In the genomic region with DNA sequence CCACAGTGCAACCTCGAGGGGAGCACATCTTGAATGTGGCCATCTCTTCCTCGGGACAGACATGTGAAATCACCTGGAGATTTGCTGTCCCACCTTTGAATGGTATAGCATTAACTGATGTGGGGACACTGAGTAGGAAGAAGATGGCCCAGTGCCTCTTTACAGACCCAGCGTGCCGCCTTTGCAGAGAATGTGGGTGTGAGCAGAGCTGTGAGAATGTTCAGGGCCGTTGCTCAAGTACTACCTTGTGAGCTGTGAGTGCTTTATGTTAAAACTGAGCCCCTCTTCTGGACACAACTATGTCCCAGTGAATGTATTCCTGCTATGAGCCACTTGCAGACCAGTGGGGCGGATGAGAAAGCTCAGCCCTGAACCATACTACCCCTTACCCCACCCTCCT, we compare ENCODE assay signal across 10 mouse cellular contexts. TPM values are rescaled to one million over a fixed set of nuclear protein-coding genes. Genes with fewer than 3 reads are reported as not detected.
DNase-seq lines count a peak whose midpoint lies in the region; ATAC-seq lines count a peak whose summit lies in the region.
"Had no signal": no experiment of that assay in that cellular context is flagged by ENCODE, and none has a peak within 500 bp of the region (broad histone marks: within the 10 kb centered on the region; RNA-seq: fewer than 3 reads in every experiment).

No protein-coding gene starts in this region.

- no peaks in the 10 kb centered on the region for H3K9me3 ChIP-seq in forebrain, embryonic 13.5 days (replicated peaks)
- no peaks in the 10 kb centered on the region for H3K9me3 ChIP-seq in forebrain, embryonic 10.5 days
- no peaks in the 10 kb centered on the region for H3K9me3 ChIP-seq in hindbrain, embryonic 14.5 days (ENCODE audit: control insufficient read depth, low read length)
- H3K9me3 ChIP-seq in hindbrain, embryonic 16.5 days (ENCODE audit: control insufficient read depth, low read length): no peaks in the 10 kb centered on the region
- H3K9me3 ChIP-seq in midbrain, embryonic 15.5 days: no peaks in the 10 kb centered on the region
- no peaks in the 10 kb centered on the region for H3K9me3 ChIP-seq in midbrain, embryonic 10.5 days (replicated peaks)
- H3K9me3 ChIP-seq: G1E had no signal

- peaks cover 33% of the 10 kb centered on the region for H3K4me1 ChIP-seq in forebrain, embryonic 13.5 days
- H3K4me1 ChIP-seq in forebrain, embryonic 10.5 days: no peaks in the 10 kb centered on the region
- no peaks in the 10 kb centered on the region for H3K4me1 ChIP-seq in hindbrain, embryonic 14.5 days (replicated peaks; ENCODE audit: control insufficient read depth, insufficient read depth, low read length)
- peaks cover 10% of the 10 kb centered on the region for H3K4me1 ChIP-seq in hindbrain, embryonic 16.5 days (ENCODE audit: control insufficient read depth, insufficient read depth, low read depth, low read length)
- 0 out of 2 replicates have a peak, but pooled peaks cover 5% of the 10 kb centered on the region for H3K4me1 ChIP-seq in midbrain, embryonic 15.5 days
- H3K4me1 ChIP-seq in midbrain, embryonic 10.5 days: no peaks in the 10 kb centered on the region

- H3K9ac ChIP-seq in forebrain, embryonic 13.5 days: peak overlapping the region; percentile 30; the same call in 1 of the 2 replicates
- H3K9ac ChIP-seq in hindbrain, embryonic 14.5 days: no peak overlapping the region
- H3K9ac ChIP-seq in hindbrain, embryonic 16.5 days (ENCODE audit: low read depth, low read length): no peak overlapping the region
- H3K9ac ChIP-seq in midbrain, embryonic 15.5 days: no peak overlapping the region

- peaks cover 48% of the 10 kb centered on the region for H3K36me3 ChIP-seq in forebrain, embryonic 13.5 days (ENCODE audit: poor library complexity, severe bottlenecking)
- H3K36me3 ChIP-seq in forebrain, embryonic 10.5 days (replicated peaks): peaks cover 56% of the 10 kb centered on the region
- H3K36me3 ChIP-seq in hindbrain, embryonic 14.5 days (replicated peaks; ENCODE audit: control insufficient read depth, insufficient read depth): peaks cover 39% of the 10 kb centered on the region
- peaks cover 16% of the 10 kb centered on the region for H3K36me3 ChIP-seq in hindbrain, embryonic 16.5 days (ENCODE audit: control insufficient read depth, insufficient read depth, low read length)
- peaks cover 16% of the 10 kb centered on the region; the same call in 1 of the 2 replicates for H3K36me3 ChIP-seq in midbrain, embryonic 15.5 days (replicated peaks)
- peaks cover 56% of the 10 kb centered on the region for H3K36me3 ChIP-seq in midbrain, embryonic 10.5 days

- DNase-seq in forebrain, embryonic 10.5 days (ENCODE audit: extremely low spot score, low spot score): no peak
- DNase-seq in hindbrain, embryonic 14.5 days (ENCODE audit: low spot score): no peak
- DNase-seq in midbrain, embryonic 10.5 days (ENCODE audit: low spot score): no peak
- no peak for DNase-seq in cerebellum, adult 9-11 months
- DNase-seq: spleen, adult 18-20 months had no signal

- WGBS in forebrain, embryonic 13.5 days: 72% methylated on average over 6 of the region's 6 CpGs
- WGBS in forebrain, embryonic 10.5 days: 88% methylated on average over 6 of the region's 6 CpGs
- WGBS in hindbrain, embryonic 14.5 days: 85% methylated on average over 6 of the region's 6 CpGs
- 79% methylated on average over 6 of the region's 6 CpGs for WGBS in hindbrain, embryonic 16.5 days
- WGBS in midbrain, embryonic 15.5 days: 89% methylated on average over 6 of the region's 6 CpGs
- 84% methylated on average over 6 of the region's 6 CpGs for WGBS in midbrain, embryonic 10.5 days

- peak overlapping the region; percentile 79 for H3K27ac ChIP-seq in forebrain, embryonic 13.5 days
- no peak overlapping the region for H3K27ac ChIP-seq in forebrain, embryonic 10.5 days
- H3K27ac ChIP-seq in hindbrain, embryonic 14.5 days: 0 out of 2 replicates have a peak overlapping the region, but pooled peaks have one; percentile 32
- no peak overlapping the region; the same call in 1 of the 2 replicates for H3K27ac ChIP-seq in hindbrain, embryonic 16.5 days (ENCODE audit: low read depth, low read length)
- no peak overlapping the region for H3K27ac ChIP-seq in midbrain, embryonic 15.5 days
- H3K27ac ChIP-seq in midbrain, embryonic 10.5 days (replicated peaks): no peak overlapping the region

- H3K4me2 ChIP-seq in forebrain, embryonic 13.5 days: no peak overlapping the region
- no peak overlapping the region for H3K4me2 ChIP-seq in hindbrain, embryonic 14.5 days (replicated peaks)
- no peak overlapping the region for H3K4me2 ChIP-seq in hindbrain, embryonic 16.5 days (ENCODE audit: low read length)
- no peak overlapping the region for H3K4me2 ChIP-seq in midbrain, embryonic 15.5 days

- ATAC-seq in forebrain, embryonic 13.5 days: peak; percentile 22; the same call in 1 of the 2 replicates
- no peak for ATAC-seq in hindbrain, embryonic 14.5 days (ENCODE audit: low FRiP score)
- no peak for ATAC-seq in hindbrain, embryonic 16.5 days
- ATAC-seq in midbrain, embryonic 15.5 days (replicated peaks): 0 out of 2 replicates have a peak, but pooled peaks have one; percentile 9
- no peak for ATAC-seq in activated CD4-positive, CD25-positive, alpha-beta regulatory T cell, adult 4 months

- no peak overlapping the region for H3K4me3 ChIP-seq in forebrain, embryonic 13.5 days
- H3K4me3 ChIP-seq in forebrain, embryonic 10.5 days: no peak overlapping the region
- H3K4me3 ChIP-seq in hindbrain, embryonic 14.5 days (replicated peaks; ENCODE audit: low read length): no peak overlapping the region
- no peak overlapping the region for H3K4me3 ChIP-seq in hindbrain, embryonic 16.5 days (ENCODE audit: low read length)
- no peak overlapping the region for H3K4me3 ChIP-seq in midbrain, embryonic 15.5 days
- H3K4me3 ChIP-seq in midbrain, embryonic 10.5 days: no peak overlapping the region

- H3K27me3 ChIP-seq in forebrain, embryonic 13.5 days: no peaks in the 10 kb centered on the region
- no peaks in the 10 kb centered on the region for H3K27me3 ChIP-seq in forebrain, embryonic 10.5 days (ENCODE audit: poor library complexity, severe bottlenecking)
- no peaks in the 10 kb centered on the region for H3K27me3 ChIP-seq in hindbrain, embryonic 14.5 days (ENCODE audit: control insufficient read depth, insufficient read depth, low read length)
- no peaks in the 10 kb centered on the region for H3K27me3 ChIP-seq in hindbrain, embryonic 16.5 days (replicated peaks; ENCODE audit: control insufficient read depth, insufficient read depth, low read length)
- H3K27me3 ChIP-seq in midbrain, embryonic 15.5 days (replicated peaks): no peaks in the 10 kb centered on the region
- no peaks in the 10 kb centered on the region for H3K27me3 ChIP-seq in midbrain, embryonic 10.5 days (ENCODE audit: low read depth, poor library complexity, severe bottlenecking)

RNA-seq across cellular contexts. Expression of gene Pygb, which starts 15.4 kb away (rescaled TPM):
- 81.0 and 84.5 TPM in 2 replicates for polyA plus RNA-seq in forebrain, embryonic 13.5 days (2015; fragmentation: Nextera tagmentation; extraction: Ambion mirVana)
- polyA plus RNA-seq in forebrain, embryonic 10.5 days (2016; fragmentation: Nextera tagmentation; extraction: Ambion mirVana): 62.3 and 67.8 TPM in 2 replicates
- polyA plus RNA-seq in hindbrain, embryonic 14.5 days (2014; fragmentation: Nextera tagmentation; extraction: Ambion mirVana): 93.9 and 108 TPM in 2 replicates
- 176 and 179 TPM in 2 replicates for polyA plus RNA-seq in hindbrain, embryonic 16.5 days (2015; fragmentation: Nextera tagmentation; extraction: Ambion mirVana)
- 111 and 116 TPM in 2 replicates for polyA plus RNA-seq in midbrain, embryonic 15.5 days (2015; fragmentation: Nextera tagmentation; extraction: Ambion mirVana)
- 62.7 and 67.0 TPM in 2 replicates for polyA plus RNA-seq in midbrain, embryonic 10.5 days (2016; fragmentation: Nextera tagmentation; extraction: Ambion mirVana)
- 10 to 100 TPM; 33.1 to 49.4 TPM for polyA plus RNA-seq in activated CD4-positive, CD25-positive, alpha-beta regulatory T cell, adult 4 months (2017; shearing (Covaris generic))

RNA-seq across cellular contexts. Expression of gene Entpd6, which starts 22.3 kb away (rescaled TPM):
- 30.9 and 37.3 TPM in 2 replicates for polyA plus RNA-seq in forebrain, embryonic 13.5 days (2015; fragmentation: Nextera tagmentation; extraction: Ambion mirVana)
- 36.0 and 37.1 TPM in 2 replicates for polyA plus RNA-seq in forebrain, embryonic 10.5 days (2016; fragmentation: Nextera tagmentation; extraction: Ambion mirVana)
- 67.2 and 67.7 TPM in 2 replicates for polyA plus RNA-seq in hindbrain, embryonic 14.5 days (2014; fragmentation: Nextera tagmentation; extraction: Ambion mirVana)
- polyA plus RNA-seq in hindbrain, embryonic 16.5 days (2015; fragmentation: Nextera tagmentation; extraction: Ambion mirVana): 87.0 and 87.2 TPM in 2 replicates
- polyA plus RNA-seq in midbrain, embryonic 15.5 days (2015; fragmentation: Nextera tagmentation; extraction: Ambion mirVana): 71.5 and 71.8 TPM in 2 replicates
- 35.5 and 38.0 TPM in 2 replicates for polyA plus RNA-seq in midbrain, embryonic 10.5 days (2016; fragmentation: Nextera tagmentation; extraction: Ambion mirVana)
- polyA plus RNA-seq in activated CD4-positive, CD25-positive, alpha-beta regulatory T cell, adult 4 months (2017; shearing (Covaris generic)): 10 to 100 TPM; 26.3 to 27.8 TPM

Comparison
In these comparisons a context has a peak if more than half of its experiments do, and no peak if none do; other contexts are left out.
1. H3K27ac ChIP-seq: peak in forebrain, embryonic 13.5 days (single experiment) and hindbrain, embryonic 14.5 days (single experiment); none in forebrain, embryonic 10.5 days (single experiment), hindbrain, embryonic 16.5 days (single experiment), midbrain, embryonic 15.5 days (single experiment) and midbrain, embryonic 10.5 days (single experiment).
2. ATAC-seq: peak in forebrain, embryonic 13.5 days (single experiment) and midbrain, embryonic 15.5 days (single experiment); none in hindbrain, embryonic 14.5 days (single experiment), hindbrain, embryonic 16.5 days (single experiment) and activated CD4-positive, CD25-positive, alpha-beta regulatory T cell, adult 4 months (single experiment).